Mouse (Mus musculus) liver, adult 10 weeks (tissue): Measurements from ENCODE around the gene Zfp941. TPM values are rescaled to one million over a fixed set of nuclear protein-coding genes. Genes with fewer than 3 reads are reported as not detected.

ENCODE experiments used
- polyA plus RNA-seq: library from polyadenylated mRNA; stranded (reverse); fragments of 350-450 nt; fragmentation: Illumina TruSeq; extraction: RNeasy Lipid Tissue Mini Kit (QIAGEN cat#74804); gene quantifications from one replicate; pipeline ENCODE4 v1.2.3, GENCODE M21; 2014; ENCODE audit warnings: low read depth, low replicate concordance

The Zfp941 gene
- 0.66 TPM for polyA plus RNA-seq

GRCm38 (mm10) chr7:140821653-140822329, at the start of gene Zfp941:
Gene Zfp941 (minus strand): TSS chr7:140822178.

GRCm38 (mm10) chr7:140857550-140858505, 35.9 kb upstream of the Zfp941 start, which contains the start of gene Bet1l:
Gene Bet1l (minus strand): TSS chr7:140857577.

GRCm38 (mm10) chr7:140856785-140857549, 35.0 kb upstream of the Zfp941 start, which contains the start of gene Ric8a:
Gene Ric8a (plus strand): TSS chr7:140856957.

GRCm38 (mm10) chr7:140855860-140856784, 34.1 kb upstream of the Zfp941 start, which contains the start of gene Gm45785:
Gene Gm45785 (minus strand): TSS chr7:140856331.

GRCm38 (mm10) chr7:140847755-140848580, 26.0 kb upstream of the Zfp941 start, which contains the start of gene Odf3:
Gene Odf3 (plus strand): TSS chr7:140847805.

GRCm38 (mm10) chr7:140844905-140845665, 23.1 kb upstream of the Zfp941 start, which contains the start of gene Scgb1c1:
Gene Scgb1c1 (plus strand): TSS chr7:140845547.

GRCm38 (mm10) chr7:140834968-140835757, 13.2 kb upstream of the Zfp941 start, which contains the start of gene Urah:
Gene Urah (plus strand): TSS chr7:140835018.

GRCm38 (mm10) chr7:140787406-140788052, 34.4 kb downstream of the Zfp941 start, which contains the start of gene Syce1:
Gene Syce1 (minus strand): TSS chr7:140787852.

GRCm38 (mm10) chr7:140763447-140764020, 58.4 kb downstream of the Zfp941 start, which contains the start of gene Cyp2e1:
Gene Cyp2e1 (plus strand): TSS chr7:140763739.

Other genes with a start within 250 kb of the Zfp941 start
- gene Olfr46, start 220.9 kb downstream of the Zfp941 start, polyA plus RNA-seq = not detected
- not detected for gene Olfr61, start 193.2 kb downstream of the Zfp941 start, polyA plus RNA-seq
- gene Olfr53, start 175.7 kb downstream of the Zfp941 start, polyA plus RNA-seq = not detected
- gene Olfr539, start 162.2 kb downstream of the Zfp941 start, polyA plus RNA-seq = not detected
- gene Olfr45, start 140.2 kb downstream of the Zfp941 start, polyA plus RNA-seq = not detected
- not detected for gene Olfr541, start 124.9 kb downstream of the Zfp941 start, polyA plus RNA-seq
- 9,740 TPM for gene Cyp2e1, start 58.4 kb downstream of the Zfp941 start, polyA plus RNA-seq
- not detected for gene Syce1, start 34.3 kb downstream of the Zfp941 start, polyA plus RNA-seq
- gene Urah, start 12.8 kb upstream of the Zfp941 start, polyA plus RNA-seq = 287 TPM
- not detected for gene Scgb1c1, start 23.4 kb upstream of the Zfp941 start, polyA plus RNA-seq
- gene Odf3, start 25.6 kb upstream of the Zfp941 start, polyA plus RNA-seq = not detected
- not detected for gene Gm45785, start 34.2 kb upstream of the Zfp941 start, polyA plus RNA-seq
- gene Ric8a, start 34.8 kb upstream of the Zfp941 start, polyA plus RNA-seq = 4.3 TPM
- 1.4 TPM for gene Bet1l, start 35.4 kb upstream of the Zfp941 start, polyA plus RNA-seq
- gene Psmd13, start 59.8 kb upstream of the Zfp941 start, polyA plus RNA-seq = 89.2 TPM
- gene Sirt3, start 60.1 kb upstream of the Zfp941 start, polyA plus RNA-seq = 15.2 TPM
- not detected for gene Cox8b, start 78.3 kb upstream of the Zfp941 start, polyA plus RNA-seq
- 20.5 TPM for gene Nlrp6, start 98.7 kb upstream of the Zfp941 start, polyA plus RNA-seq
- 2.3 TPM for gene Pgghg, start 119.2 kb upstream of the Zfp941 start, polyA plus RNA-seq
- not detected for gene Ifitm5, start 128.1 kb upstream of the Zfp941 start, polyA plus RNA-seq
- not detected for gene Gm45717, start 133.8 kb upstream of the Zfp941 start, polyA plus RNA-seq
- gene Ifitm2, start 133.8 kb upstream of the Zfp941 start, polyA plus RNA-seq = 135 TPM
- 4.2 TPM for gene Ifitm1, start 145.0 kb upstream of the Zfp941 start, polyA plus RNA-seq
- gene Ifitm3, start 188.6 kb upstream of the Zfp941 start, polyA plus RNA-seq = 163 TPM
- gene Ifitm6, start 195.7 kb upstream of the Zfp941 start, polyA plus RNA-seq = 2.6 TPM
- not detected for gene Gm17387, start 207.0 kb upstream of the Zfp941 start, polyA plus RNA-seq
- gene B4galnt4, start 238.9 kb upstream of the Zfp941 start, polyA plus RNA-seq = not detected